In the genomic region with DNA sequence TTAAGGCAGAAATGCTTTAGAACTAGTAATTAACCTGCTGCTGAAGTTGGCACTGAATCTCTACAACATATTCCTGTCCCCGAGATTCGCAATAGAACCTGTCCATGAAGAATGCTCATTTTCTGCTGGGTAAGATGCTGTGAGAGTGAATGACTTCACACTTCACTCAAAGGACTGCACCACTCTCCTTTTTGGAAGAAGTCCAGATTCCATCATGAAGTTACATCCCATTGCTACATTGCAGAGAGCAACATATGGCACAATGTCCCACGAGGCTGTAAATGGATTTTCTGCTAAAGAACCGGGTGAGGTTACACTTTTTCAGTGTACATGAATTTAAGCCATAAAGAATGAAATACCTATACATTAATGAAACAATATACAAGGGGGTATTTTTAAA, we compare ENCODE assay signal across 23 mouse cellular contexts.
DNase-seq lines count a peak whose midpoint lies in the region; ATAC-seq and TF ChIP-seq lines count a peak whose summit lies in the region.
"Had no signal": no experiment of that assay in that cellular context is flagged by ENCODE, and none has a peak within 500 bp of the region (broad histone marks: within the 10 kb centered on the region; RNA-seq: fewer than 3 reads in every experiment).

No protein-coding gene starts in this region.

- intact Hi-C loops in heart, postnatal 10 days (cut with DNase I) = no loop called here

- peak; percentile 8 for DNase-seq in forebrain, postnatal 0 days
- DNase-seq in forebrain, embryonic 10.5 days (ENCODE audit: extremely low spot score, low spot score) = no peak
- DNase-seq in hindbrain, postnatal 0 days (ENCODE audit: low spot score) = peak; percentile 78
- DNase-seq in retina, postnatal 1 day = peak; percentile 7
- no peak for DNase-seq in retina, embryonic 14.5 days (ENCODE audit: low spot score)
- DNase-seq in heart, postnatal 10 days = no peak
- DNase-seq: adrenal gland, adult 2 months; cerebellum, adult 18-20 months; cerebellum, postnatal 36 days; embryo, embryonic 11 days; gastrocnemius, adult 2 months; kidney, adult 2 months; layer of hippocampus, adult 9-11 months; thymus, adult 18-20 months; thymus, postnatal 36 days had no signal

- peak; percentile 38; the same call in 1 of the 2 replicates for ATAC-seq in forebrain, postnatal 0 days
- peak; percentile 64; the same call in 1 of the 2 replicates for ATAC-seq in hindbrain, postnatal 0 days
- no peak for ATAC-seq in hindbrain, embryonic 12.5 days (ENCODE audit: low FRiP score)
- ATAC-seq: lung, postnatal 0 days; midbrain, embryonic 13.5 days had no signal

- H3K4me3 ChIP-seq in forebrain, postnatal 0 days (ENCODE audit: low read depth, low read length) = no peak overlapping the region
- no peak overlapping the region for H3K4me3 ChIP-seq in forebrain, embryonic 10.5 days
- H3K4me3 ChIP-seq in hindbrain, postnatal 0 days (ENCODE audit: low read length) = no peak overlapping the region
- H3K4me3 ChIP-seq in hindbrain, embryonic 12.5 days = no peak overlapping the region
- H3K4me3 ChIP-seq: embryonic facial prominence, embryonic 15.5 days; gastrocnemius, adult 2 months; heart, embryonic 15.5 days; midbrain, embryonic 13.5 days; myocyte; neural tube, embryonic 13.5 days had no signal

- no peaks in the 10 kb centered on the region for H3K27me3 ChIP-seq in forebrain, postnatal 0 days (ENCODE audit: insufficient read depth, low read length)
- H3K27me3 ChIP-seq in forebrain, embryonic 10.5 days (ENCODE audit: poor library complexity, severe bottlenecking) = no peaks in the 10 kb centered on the region
- H3K27me3 ChIP-seq in hindbrain, postnatal 0 days (ENCODE audit: insufficient read depth, low read length) = no peaks in the 10 kb centered on the region
- no peaks in the 10 kb centered on the region for H3K27me3 ChIP-seq in hindbrain, embryonic 12.5 days
- H3K27me3 ChIP-seq: embryonic facial prominence, embryonic 15.5 days; heart, embryonic 15.5 days; midbrain, embryonic 13.5 days; neural tube, embryonic 13.5 days had no signal

- no peak overlapping the region for H3K9ac ChIP-seq in forebrain, postnatal 0 days
- no peak overlapping the region for H3K9ac ChIP-seq in hindbrain, postnatal 0 days (replicated peaks; ENCODE audit: low read length)
- no peak overlapping the region for H3K9ac ChIP-seq in hindbrain, embryonic 12.5 days
- H3K9ac ChIP-seq: embryonic facial prominence, embryonic 15.5 days; heart, embryonic 15.5 days; midbrain, embryonic 13.5 days; neural tube, embryonic 13.5 days had no signal

- no peak for TF ChIP-seq CTCF in forebrain, postnatal 0 days (IDR thresholded peaks at IDR 0.05; ENCODE audit: low read depth)
- no peak for TF ChIP-seq CTCF in hindbrain, postnatal 0 days (IDR thresholded peaks at IDR 0.05; ENCODE audit: low read depth)

- H3K27ac ChIP-seq in forebrain, postnatal 0 days (ENCODE audit: low read depth, low read length) = no peak overlapping the region
- H3K27ac ChIP-seq in forebrain, embryonic 10.5 days = no peak overlapping the region
- H3K27ac ChIP-seq in hindbrain, postnatal 0 days = no peak overlapping the region
- no peak overlapping the region for H3K27ac ChIP-seq in hindbrain, embryonic 12.5 days
- H3K27ac ChIP-seq: embryonic facial prominence, embryonic 15.5 days; gastrocnemius, adult 2 months; heart, embryonic 15.5 days; kidney, postnatal 0 days; midbrain, embryonic 13.5 days; neural tube, embryonic 13.5 days had no signal

- no peaks in the 10 kb centered on the region for H3K9me3 ChIP-seq in forebrain, postnatal 0 days (ENCODE audit: low read length)
- H3K9me3 ChIP-seq in forebrain, embryonic 10.5 days = no peaks in the 10 kb centered on the region
- no peaks in the 10 kb centered on the region for H3K9me3 ChIP-seq in hindbrain, postnatal 0 days (ENCODE audit: low read length)
- no peaks in the 10 kb centered on the region for H3K9me3 ChIP-seq in hindbrain, embryonic 12.5 days (replicated peaks)
- H3K9me3 ChIP-seq: embryonic facial prominence, embryonic 15.5 days; heart, embryonic 15.5 days; midbrain, embryonic 13.5 days; neural tube, embryonic 13.5 days had no signal

- no peaks in the 10 kb centered on the region for H3K4me1 ChIP-seq in forebrain, postnatal 0 days (ENCODE audit: insufficient read depth)
- H3K4me1 ChIP-seq in forebrain, embryonic 10.5 days = no peaks in the 10 kb centered on the region
- H3K4me1 ChIP-seq in hindbrain, postnatal 0 days (ENCODE audit: insufficient read depth, low read length) = no peaks in the 10 kb centered on the region
- no peaks in the 10 kb centered on the region for H3K4me1 ChIP-seq in hindbrain, embryonic 12.5 days
- H3K4me1 ChIP-seq: embryonic facial prominence, embryonic 15.5 days; heart, embryonic 15.5 days; midbrain, embryonic 13.5 days; neural tube, embryonic 13.5 days had no signal

- H3K36me3 ChIP-seq in forebrain, postnatal 0 days (ENCODE audit: insufficient read depth) = no peaks in the 10 kb centered on the region
- H3K36me3 ChIP-seq in forebrain, embryonic 10.5 days (replicated peaks) = no peaks in the 10 kb centered on the region
- H3K36me3 ChIP-seq in hindbrain, postnatal 0 days (ENCODE audit: insufficient read depth, low read length) = no peaks in the 10 kb centered on the region
- no peaks in the 10 kb centered on the region for H3K36me3 ChIP-seq in hindbrain, embryonic 12.5 days
- H3K36me3 ChIP-seq: embryonic facial prominence, embryonic 15.5 days; heart, embryonic 15.5 days; midbrain, embryonic 13.5 days; neural tube, embryonic 13.5 days had no signal

- H3K4me2 ChIP-seq in forebrain, postnatal 0 days (ENCODE audit: low read depth) = no peak overlapping the region
- no peak overlapping the region for H3K4me2 ChIP-seq in hindbrain, postnatal 0 days (ENCODE audit: low read depth, low read length)
- no peak overlapping the region for H3K4me2 ChIP-seq in hindbrain, embryonic 12.5 days (replicated peaks)
- H3K4me2 ChIP-seq: embryonic facial prominence, embryonic 15.5 days; heart, embryonic 15.5 days; midbrain, embryonic 13.5 days; neural tube, embryonic 13.5 days had no signal

- WGBS in forebrain, postnatal 0 days = 48% methylated on average over 4 of the region's 4 CpGs
- 90% methylated on average over 4 of the region's 4 CpGs for WGBS in forebrain, embryonic 10.5 days
- WGBS in hindbrain, postnatal 0 days = 56% methylated on average over 4 of the region's 4 CpGs
- WGBS in hindbrain, embryonic 12.5 days = 86% methylated on average over 4 of the region's 4 CpGs

Comparison
In these comparisons a context has a peak if more than half of its experiments do, and no peak if none do; other contexts are left out.
1. DNase-seq: peak in forebrain, postnatal 0 days (single experiment), hindbrain, postnatal 0 days (single experiment) and retina, postnatal 1 day (single experiment); none in forebrain, embryonic 10.5 days (single experiment), retina, embryonic 14.5 days (single experiment) and heart, postnatal 10 days (0 of 2).